Mouse (Mus musculus) forebrain, embryonic 13.5 days (tissue): Measurements from ENCODE around the gene Sytl2. TPM values are rescaled to one million over a fixed set of nuclear protein-coding genes. Genes with fewer than 3 reads are reported as not detected.
A peak's percentile ranks its signal among the peaks of the same experiment; 100 is the strongest.

Experiments used
- ATAC-seq: fragments of 200-750 bp; cut with Nextera tagmentation; 2 replicates; pipeline ENCODE4 v1.8.0; 2017
- H3K27ac ChIP-seq: fragments of 300-500 bp; sonication (generic); 2 replicates; pipeline ENCODE4 v1.5.1; 2015; ENCODE audit warnings: inconsistent platforms, mild to moderate bottlenecking, moderate library complexity
- H3K27me3 ChIP-seq: fragments of 300-500 bp; sonication (generic); 2 replicates; pipeline ENCODE4 v1.6.1; 2015; ENCODE audit warnings: mild to moderate bottlenecking, inconsistent platforms
- H3K36me3 ChIP-seq: fragments of 300-500 bp; sonication (generic); 2 replicates; pipeline ENCODE4 v1.6.1; 2015; ENCODE audit warnings: mild to moderate bottlenecking, inconsistent platforms; ENCODE audit not compliant: poor library complexity, severe bottlenecking
- H3K4me1 ChIP-seq: fragments of 300-500 bp; sonication (generic); 2 replicates; pipeline ENCODE4 v1.6.1; 2015; ENCODE audit warnings: inconsistent platforms
- H3K4me2 ChIP-seq: fragments of 300-500 bp; sonication (generic); 2 replicates; pipeline ENCODE4 v1.6.1; 2015; ENCODE audit warnings: inconsistent platforms, mild to moderate bottlenecking, moderate library complexity
- H3K4me3 ChIP-seq: fragments of 300-500 bp; sonication (generic); 2 replicates; pipeline ENCODE4 v1.5.1; 2015; ENCODE audit warnings: mild to moderate bottlenecking, inconsistent platforms
- H3K9ac ChIP-seq: fragments of 300-500 bp; sonication (generic); 2 replicates; pipeline ENCODE4 v1.6.1; 2015; ENCODE audit warnings: mild to moderate bottlenecking, inconsistent platforms
- H3K9me3 ChIP-seq: fragments of 300-500 bp; sonication (generic); replicated peaks from 2 replicates; pipeline ENCODE4 v1.6.1; 2016; ENCODE audit warnings: inconsistent platforms
- WGBS: fragments of 180-500 bp; shearing (Covaris S2); methylation state at CpG from one replicate; pipeline ENCODE4 v1.1.7; 2015; 5-methylcytosine and 5-hydroxymethylcytosine counted together
- polyA plus RNA-seq: library from polyadenylated mRNA; unstranded; fragments of >200 nt; fragmentation: Nextera tagmentation; extraction: Ambion mirVana; gene quantifications from 2 replicates; pipeline ENCODE4 v1.2.1, GENCODE M21; 2015

Sytl2 gene
- 0.94 and 0.97 TPM in 2 replicates for polyA plus RNA-seq

GRCm38 (mm10) chr7:90301942-90302646 is at the start of gene Sytl2:
Gene Sytl2, plus strand, starts transcription at chr7:90302252.
- Histone ChIP-seq H3K27me3 (peaks cover 23% of the 10 kb centered on the region), H3K4me2 (peak within 1 kb of the TSS; percentile 98), H3K27ac (no peak within 1 kb of the TSS), H3K9ac (peak within 1 kb of the TSS; percentile 65), H3K4me3 (peak within 1 kb of the TSS; percentile 59), H3K9me3 (no peaks in the 10 kb centered on the region), H3K36me3 (no peaks in the 10 kb centered on the region), H3K4me1 (peaks cover 9% of the 10 kb centered on the region)
- ATAC-seq, result peak; percentile 90
- under 1% methylated on average over 36 of the region's 43 CpGs for WGBS

GRCm38 (mm10) chr7:90252946-90253345 is 49.1 kb upstream of the Sytl2 start:
- no peaks in the 10 kb centered on the region for H3K27me3 ChIP-seq
- no peaks in the 10 kb centered on the region for H3K9me3 ChIP-seq
- H3K4me1 ChIP-seq, result no peaks in the 10 kb centered on the region
- H3K4me2 ChIP-seq, result no peak overlapping the region
- H3K9ac ChIP-seq, result no peak overlapping the region
- H3K36me3 ChIP-seq, result no peaks in the 10 kb centered on the region
- WGBS, result 72% methylated on average over 5 of the region's 5 CpGs
- H3K27ac ChIP-seq, result no peak overlapping the region
- no peak for ATAC-seq
- H3K4me3 ChIP-seq, result no peak overlapping the region

GRCm38 (mm10) chr7:90258701-90259100 is 43.4 kb upstream of the Sytl2 start:
- Histone ChIP-seq H3K27me3 (no peaks in the 10 kb centered on the region), H3K4me1 (peaks cover 12% of the 10 kb centered on the region), H3K4me3 (no peak overlapping the region), H3K9me3 (no peaks in the 10 kb centered on the region), H3K36me3 (no peaks in the 10 kb centered on the region), H3K27ac (no peak overlapping the region), H3K4me2 (no peak overlapping the region), H3K9ac (no peak overlapping the region)
- no peak for ATAC-seq
- WGBS, result 91% methylated on average over 2 of the region's 2 CpGs

- H3K4me1 ChIP-seq, result peaks cover 12% of the 10 kb centered on the region
- ATAC-seq, result no peak
- H3K9me3 ChIP-seq, result no peaks in the 10 kb centered on the region
- no peaks in the 10 kb centered on the region for H3K27me3 ChIP-seq
- 89% methylated on average over 2 of the region's 2 CpGs for WGBS
- H3K36me3 ChIP-seq, result no peaks in the 10 kb centered on the region
- H3K27ac ChIP-seq, result no peak overlapping the region
- H3K4me3 ChIP-seq, result no peak overlapping the region
- H3K4me2 ChIP-seq, result no peak overlapping the region
- no peak overlapping the region for H3K9ac ChIP-seq
These were observed 42.2 kb upstream of the Sytl2 start for GRCm38 (mm10) chr7:90259899-90260298.

GRCm38 (mm10) chr7:90261902-90262599 is 40.0 kb upstream of the Sytl2 start:
- Histone ChIP-seq H3K36me3 (no peaks in the 10 kb centered on the region), H3K27ac (peak overlapping the region; percentile 78), H3K4me3 (no peak overlapping the region)

DNA sequence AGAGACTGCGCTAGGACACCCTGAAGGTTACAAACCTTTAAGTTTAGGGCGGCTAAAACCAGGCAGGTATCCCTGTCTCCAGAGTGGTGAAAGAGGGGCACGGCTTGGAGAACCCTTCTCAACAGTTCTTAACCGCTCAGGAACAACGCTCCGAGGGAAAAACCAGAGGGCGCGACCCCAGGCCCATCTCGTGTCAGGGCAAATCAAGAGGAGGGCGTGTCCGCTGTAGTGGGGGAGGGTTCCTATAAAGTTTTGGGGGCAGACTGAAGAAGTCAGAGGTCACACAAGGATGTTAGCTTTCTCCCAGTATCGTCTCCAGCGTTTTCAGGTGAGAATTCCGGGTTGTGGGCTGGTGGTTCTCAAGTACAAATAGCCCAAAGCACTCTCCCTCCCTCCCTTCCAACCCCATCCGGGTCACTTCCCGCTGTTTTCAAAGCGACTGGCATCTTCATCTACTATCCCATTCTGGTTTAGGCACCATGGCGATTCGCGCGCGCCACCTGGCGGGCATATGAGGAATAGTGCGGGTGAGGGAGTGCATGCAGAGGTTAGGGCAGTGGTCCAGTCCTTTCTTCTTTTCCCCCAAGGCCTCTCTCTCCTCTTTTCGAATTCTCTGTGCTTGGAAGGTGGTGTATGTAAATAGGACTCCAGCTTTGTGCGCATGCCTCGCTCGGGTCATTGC is 36.6 kb upstream of the Sytl2 start, which contains the start of gene Ccdc83:
Gene Ccdc83 (minus strand): TSS at position 489 of the 682 bp plus-strand sequence.
- Histone ChIP-seq H3K4me1 (peaks cover 17% of the 10 kb centered on the region), H3K4me3 (peak within 1 kb of the TSS; percentile 21), H3K36me3 (no peaks in the 10 kb centered on the region), H3K27ac (no peak within 1 kb of the TSS), H3K4me2 (peak within 1 kb of the TSS; percentile 57), H3K27me3 (no peaks in the 10 kb centered on the region), H3K9me3 (no peaks in the 10 kb centered on the region), H3K9ac (no peak within 1 kb of the TSS; the same call in 1 of the 2 replicates)
- WGBS, result 5% methylated on average over 28 of the region's 28 CpGs
- peak; percentile 73 for ATAC-seq

More at GRCm38 (mm10) chr7:90261902-90262599, 40.0 kb upstream of the Sytl2 start:
- Histone ChIP-seq H3K27me3 (no peaks in the 10 kb centered on the region), H3K4me1 (peaks cover 17% of the 10 kb centered on the region), H3K9ac (no peak overlapping the region), H3K9me3 (no peaks in the 10 kb centered on the region), H3K4me2 (peak overlapping the region; percentile 47)
- 14% methylated on average over 7 of the region's 7 CpGs for WGBS
- ATAC-seq, result peak; percentile 89

GRCm38 (mm10) chr7:90270141-90270540 is 31.9 kb upstream of the Sytl2 start:
- Histone ChIP-seq H3K36me3 (no peaks in the 10 kb centered on the region), H3K9me3 (no peaks in the 10 kb centered on the region), H3K9ac (no peak overlapping the region), H3K4me2 (no peak overlapping the region), H3K4me1 (peaks cover 5% of the 10 kb centered on the region), H3K27me3 (no peaks in the 10 kb centered on the region), H3K4me3 (no peak overlapping the region), H3K27ac (no peak overlapping the region)
- no peak for ATAC-seq
- WGBS, result 81% methylated on average over 3 of the region's 3 CpGs

- no peaks in the 10 kb centered on the region for H3K36me3 ChIP-seq
- H3K9ac ChIP-seq, result no peak overlapping the region
- no peak overlapping the region for H3K4me3 ChIP-seq
- no peak overlapping the region for H3K4me2 ChIP-seq
- H3K9me3 ChIP-seq, result no peaks in the 10 kb centered on the region
- H3K27me3 ChIP-seq, result no peaks in the 10 kb centered on the region
- ATAC-seq, result no peak
- WGBS, result 68% methylated on average over 11 of the region's 11 CpGs
- H3K27ac ChIP-seq, result no peak overlapping the region
- H3K4me1 ChIP-seq, result no peaks in the 10 kb centered on the region
These were observed 27.4 kb upstream of the Sytl2 start for GRCm38 (mm10) chr7:90274561-90275100.

- H3K4me2 ChIP-seq, result no peak overlapping the region
- ATAC-seq, result no peak
- H3K27me3 ChIP-seq, result no peaks in the 10 kb centered on the region
- H3K27ac ChIP-seq, result no peak overlapping the region
- H3K9ac ChIP-seq, result no peak overlapping the region
- no peak overlapping the region for H3K4me3 ChIP-seq
- H3K9me3 ChIP-seq, result no peaks in the 10 kb centered on the region
- no peaks in the 10 kb centered on the region for H3K36me3 ChIP-seq
- H3K4me1 ChIP-seq, result no peaks in the 10 kb centered on the region
- WGBS, result 84% methylated on average over 3 of the region's 3 CpGs
These were observed 24.8 kb upstream of the Sytl2 start for GRCm38 (mm10) chr7:90277246-90277645.

- no peak for ATAC-seq
- no peak overlapping the region for H3K4me3 ChIP-seq
- 86% methylated on average over 4 of the region's 4 CpGs for WGBS
- no peaks in the 10 kb centered on the region for H3K9me3 ChIP-seq
- no peak overlapping the region for H3K27ac ChIP-seq
- H3K27me3 ChIP-seq, result no peaks in the 10 kb centered on the region
- H3K4me1 ChIP-seq, result no peaks in the 10 kb centered on the region
- H3K4me2 ChIP-seq, result no peak overlapping the region
- no peaks in the 10 kb centered on the region for H3K36me3 ChIP-seq
- no peak overlapping the region for H3K9ac ChIP-seq
These were observed 24.3 kb upstream of the Sytl2 start for GRCm38 (mm10) chr7:90277769-90278168.

DNA sequence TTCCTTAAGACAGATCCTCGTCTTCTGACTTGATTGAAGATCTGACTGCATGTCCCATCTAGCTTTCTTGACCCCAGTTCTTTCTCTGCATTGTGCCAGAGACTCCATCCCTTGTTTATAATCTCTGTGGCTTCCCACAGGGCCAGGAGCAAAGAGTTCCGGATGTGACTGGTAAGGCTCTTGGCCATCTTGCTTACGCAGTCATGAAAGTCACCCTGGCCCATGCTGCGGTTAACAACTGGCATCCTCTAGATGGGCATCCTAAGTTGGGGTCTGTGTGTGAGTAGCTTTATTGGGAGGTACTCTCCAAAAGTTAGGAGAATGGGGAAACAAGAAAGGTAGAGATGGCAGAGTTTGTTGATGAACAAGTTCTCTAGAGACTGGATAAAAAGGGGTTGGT is 22.9 kb upstream of the Sytl2 start:
- Histone ChIP-seq H3K4me3 (no peak overlapping the region), H3K36me3 (no peaks in the 10 kb centered on the region), H3K9ac (no peak overlapping the region), H3K4me2 (no peak overlapping the region), H3K27me3 (no peaks in the 10 kb centered on the region), H3K4me1 (no peaks in the 10 kb centered on the region), H3K9me3 (no peaks in the 10 kb centered on the region), H3K27ac (no peak overlapping the region)
- ATAC-seq, result no peak
- 83% methylated on average over 4 of the region's 4 CpGs for WGBS
